Mouse (Mus musculus): ENCODE data around the gene Zmpste24.

Gene Zmpste24

DNA sequence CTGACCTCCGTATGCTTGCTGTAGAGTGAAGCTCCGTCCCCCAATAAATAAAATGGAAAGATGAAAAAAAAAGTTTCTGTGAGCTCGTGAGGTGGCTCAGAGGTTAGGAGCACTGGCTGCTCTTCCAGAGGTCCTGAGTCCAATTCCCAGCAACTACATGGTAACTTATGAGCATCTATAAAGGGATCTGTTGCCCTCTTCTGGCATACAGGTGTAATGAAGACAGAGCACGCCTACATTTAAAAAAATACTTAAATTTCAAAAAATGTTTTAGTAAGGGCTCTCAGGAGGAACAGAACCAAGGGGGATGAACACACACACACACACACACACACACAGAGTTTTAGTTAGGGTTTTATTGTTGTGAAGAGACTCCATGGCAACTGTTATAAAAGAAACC, 66.6 kb downstream of the Zmpste24 start:
- DNase-seq: no peak

DNA sequence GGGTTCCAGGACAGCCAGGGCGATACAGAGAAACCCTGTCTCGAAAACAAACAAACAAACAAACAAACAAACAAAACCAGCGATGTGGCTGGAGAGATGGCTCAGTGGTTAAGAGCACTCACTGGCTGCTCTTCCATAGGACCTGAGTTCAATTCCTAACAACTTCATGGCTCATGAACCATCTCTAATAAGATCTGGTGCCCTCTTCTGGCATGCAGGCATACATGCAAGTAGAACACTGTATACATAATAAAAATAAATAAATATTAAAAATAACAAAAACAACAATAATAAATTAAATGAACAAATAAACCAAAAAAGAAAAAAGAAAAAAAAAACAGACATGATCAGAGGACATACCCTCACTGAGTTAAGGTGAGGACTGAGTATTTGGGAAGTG, 68.4 kb downstream of the Zmpste24 start:
- no peak for DNase-seq

DNA sequence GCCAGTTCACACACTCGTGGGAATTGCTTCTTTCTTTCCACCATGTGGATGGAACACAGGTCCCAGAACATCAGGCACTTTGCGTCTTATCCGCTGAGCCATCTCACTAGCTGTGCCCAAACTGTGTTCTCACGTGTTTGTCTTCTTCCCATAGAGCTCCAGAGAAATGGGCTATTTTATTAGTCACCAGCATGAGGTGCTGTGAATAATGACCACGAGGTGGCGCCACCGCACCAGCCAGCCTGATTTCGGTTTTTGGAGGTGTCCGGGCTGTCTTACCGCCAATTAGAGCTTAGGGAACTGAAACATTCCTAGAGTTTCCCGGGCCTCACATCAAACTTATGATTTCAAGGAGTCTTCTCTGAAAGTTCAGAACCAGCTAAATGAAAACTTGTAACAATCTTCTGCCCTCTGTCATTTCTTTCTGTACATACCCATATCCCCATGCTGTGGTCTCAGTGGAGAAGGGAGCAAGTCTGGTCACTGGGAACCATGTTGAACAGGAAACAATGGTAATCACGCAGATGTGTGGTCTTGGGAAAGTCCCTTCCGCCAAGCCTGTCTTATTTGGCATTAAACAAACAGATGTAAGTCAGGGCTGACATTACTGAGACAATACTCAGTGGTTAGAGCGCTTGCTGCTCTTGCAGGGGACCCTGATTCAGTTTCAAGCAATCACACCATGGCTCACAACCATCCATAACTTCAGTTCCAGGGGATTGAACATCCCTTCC, 69.2 kb downstream of the Zmpste24 start:
- DNase-seq: peak; percentile 65 to 71

DNA sequence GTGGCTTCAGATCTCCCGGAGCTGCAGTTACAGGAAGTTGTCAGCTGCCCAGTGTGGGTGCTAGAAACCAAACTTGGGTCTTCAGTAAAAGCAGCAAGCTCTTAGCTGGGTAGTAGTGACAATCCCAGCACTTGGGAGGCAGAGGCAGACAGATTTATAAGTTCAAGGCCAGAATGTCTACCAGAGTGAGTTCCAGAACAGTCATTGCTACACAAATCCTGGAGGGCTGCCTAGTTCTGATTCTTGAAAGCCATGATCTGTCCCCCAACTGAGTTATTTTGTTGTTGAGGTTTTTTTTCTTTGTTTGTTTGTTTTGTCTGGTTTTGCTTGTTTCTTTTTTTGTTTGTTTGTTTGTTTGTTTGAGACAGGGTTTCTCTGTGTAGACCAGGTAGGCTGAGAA, 69.9 kb downstream of the Zmpste24 start:
- no peak for DNase-seq

DNA sequence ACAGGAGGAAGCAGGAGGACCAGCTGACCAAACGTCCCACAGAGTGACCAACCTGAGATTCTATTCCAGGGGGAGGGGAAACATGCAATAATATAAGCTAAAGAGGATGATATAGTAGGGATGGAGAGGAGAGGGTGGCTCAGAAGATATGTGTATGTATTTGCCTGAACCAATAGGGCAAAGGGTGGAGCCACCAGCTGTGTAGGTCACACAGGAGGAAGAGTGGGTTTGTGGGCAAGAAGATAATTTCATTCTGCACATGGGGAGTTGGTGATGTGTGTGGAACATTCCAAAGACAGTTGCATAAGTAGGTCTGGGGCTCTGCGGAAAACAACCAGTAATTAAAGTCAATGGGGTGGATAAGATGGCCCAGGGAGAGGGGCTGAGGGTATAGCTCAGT, 72.4 kb downstream of the Zmpste24 start:
- no peak for DNase-seq

DNA sequence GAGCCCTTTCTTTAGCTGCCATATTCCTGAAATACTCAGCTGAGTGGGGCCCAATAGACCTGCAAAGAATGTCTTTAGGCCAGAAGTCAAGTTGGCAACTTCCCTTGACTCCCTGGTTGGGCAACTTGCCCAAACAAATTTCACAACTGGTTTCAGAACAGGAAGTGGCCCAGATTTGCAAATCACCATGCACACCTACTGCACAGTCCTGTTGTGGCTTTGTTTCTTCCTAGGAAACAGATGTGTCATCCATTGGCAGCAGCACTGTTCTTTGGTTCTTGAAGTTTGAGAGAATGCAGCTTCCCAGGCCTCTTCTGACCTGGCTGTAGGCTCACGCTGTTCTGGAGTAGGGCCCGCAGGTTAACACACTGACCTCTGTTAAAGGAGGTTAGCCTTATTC, 74.1 kb downstream of the Zmpste24 start:
- peak; percentile 57 to 72 for DNase-seq

DNA sequence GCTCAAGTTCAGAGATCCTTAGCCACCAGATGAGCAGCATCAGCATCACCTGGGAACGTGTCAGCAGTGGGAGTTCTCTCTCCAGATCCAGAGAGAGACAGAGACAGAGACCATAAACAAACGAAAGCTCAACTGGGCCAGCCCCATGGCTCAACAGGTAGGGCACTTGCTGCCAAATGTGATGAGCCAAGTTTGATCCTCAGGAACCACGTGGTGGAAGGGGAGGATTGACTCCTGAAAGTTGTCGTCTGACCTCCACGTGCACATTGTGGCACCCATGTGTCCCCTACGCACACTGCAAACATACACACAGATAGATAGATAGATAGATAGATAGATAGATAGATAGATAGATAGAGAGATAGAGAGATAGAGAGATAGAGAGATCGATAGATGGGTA, 74.6 kb downstream of the Zmpste24 start:
- DNase-seq: no peak

DNA sequence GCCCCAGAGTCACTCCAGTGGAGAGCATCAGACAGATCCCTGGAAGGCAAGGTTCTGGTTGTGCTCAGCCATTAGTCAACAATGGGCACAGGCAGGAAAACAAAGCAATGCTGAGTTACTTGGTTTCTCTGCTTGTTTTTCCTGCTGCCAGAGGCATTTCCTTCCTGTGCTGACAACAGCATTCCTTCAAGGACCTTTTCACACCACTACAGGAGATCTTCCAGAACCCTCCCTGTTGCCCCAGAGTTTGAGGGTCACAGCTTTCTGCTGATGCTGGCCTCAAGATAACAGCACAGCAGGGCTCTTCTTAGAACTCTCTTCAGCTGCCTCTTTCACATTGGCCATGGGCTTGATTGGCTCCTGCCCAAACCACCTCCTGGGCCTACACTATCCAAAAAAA, 76.1 kb downstream of the Zmpste24 start:
- DNase-seq: peak; percentile 61 to 80

DNA sequence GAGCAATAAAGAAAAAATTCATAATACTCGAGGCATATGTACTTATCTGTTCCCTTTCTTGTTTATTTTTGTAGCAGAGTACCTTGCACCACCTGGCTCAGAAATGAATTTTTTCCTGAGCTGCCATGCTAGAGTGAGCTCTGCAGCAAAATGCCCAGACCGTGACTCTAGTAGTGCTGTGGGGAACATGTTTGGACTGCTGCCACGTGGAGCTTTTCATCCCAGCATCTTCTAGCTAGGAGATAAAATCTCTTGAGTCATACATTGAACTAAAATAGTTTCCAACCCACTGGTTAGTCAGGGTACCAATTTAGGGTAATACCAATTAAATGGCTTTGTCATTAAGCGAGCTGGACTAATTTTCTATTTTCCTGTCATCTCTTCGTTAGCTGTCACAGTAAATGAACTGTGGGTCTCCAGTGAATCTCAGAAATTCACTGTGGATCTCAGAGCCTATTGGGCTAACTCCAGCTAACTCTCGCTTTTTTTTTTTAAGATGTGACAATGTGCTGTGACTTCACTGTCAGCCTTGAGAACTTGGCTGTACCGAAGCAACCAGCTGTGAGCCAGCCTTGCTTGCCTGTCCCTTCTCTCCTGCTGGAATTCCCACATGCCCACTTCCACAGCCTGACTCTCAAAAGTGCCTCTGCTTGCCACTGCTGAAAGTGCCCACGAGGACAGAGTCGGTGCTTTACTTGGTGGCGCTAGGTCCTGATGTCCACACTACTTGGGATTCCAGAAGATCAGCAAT, 77.8 kb downstream of the Zmpste24 start:
- peak; percentile 45 to 66 for DNase-seq

DNA sequence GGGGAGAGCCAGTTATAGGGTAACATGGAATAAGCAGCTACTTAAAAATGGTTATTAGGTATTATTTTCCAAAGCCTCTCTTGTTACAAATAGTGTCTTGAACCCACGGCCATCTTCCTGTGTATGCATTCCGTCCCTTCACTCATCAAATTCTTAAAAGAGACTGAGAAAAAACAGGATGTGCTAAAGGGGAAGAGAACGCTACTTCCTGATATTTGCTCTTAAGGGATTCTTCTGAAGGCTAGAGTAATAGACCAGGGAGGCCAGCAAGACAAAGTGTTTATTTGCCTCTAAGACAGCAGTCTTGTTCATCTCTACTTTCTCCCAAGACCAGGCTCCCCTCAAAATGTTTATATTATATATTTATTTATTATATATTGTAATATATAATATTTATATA, 79.8 kb downstream of the Zmpste24 start:
- DNase-seq: no peak

DNA sequence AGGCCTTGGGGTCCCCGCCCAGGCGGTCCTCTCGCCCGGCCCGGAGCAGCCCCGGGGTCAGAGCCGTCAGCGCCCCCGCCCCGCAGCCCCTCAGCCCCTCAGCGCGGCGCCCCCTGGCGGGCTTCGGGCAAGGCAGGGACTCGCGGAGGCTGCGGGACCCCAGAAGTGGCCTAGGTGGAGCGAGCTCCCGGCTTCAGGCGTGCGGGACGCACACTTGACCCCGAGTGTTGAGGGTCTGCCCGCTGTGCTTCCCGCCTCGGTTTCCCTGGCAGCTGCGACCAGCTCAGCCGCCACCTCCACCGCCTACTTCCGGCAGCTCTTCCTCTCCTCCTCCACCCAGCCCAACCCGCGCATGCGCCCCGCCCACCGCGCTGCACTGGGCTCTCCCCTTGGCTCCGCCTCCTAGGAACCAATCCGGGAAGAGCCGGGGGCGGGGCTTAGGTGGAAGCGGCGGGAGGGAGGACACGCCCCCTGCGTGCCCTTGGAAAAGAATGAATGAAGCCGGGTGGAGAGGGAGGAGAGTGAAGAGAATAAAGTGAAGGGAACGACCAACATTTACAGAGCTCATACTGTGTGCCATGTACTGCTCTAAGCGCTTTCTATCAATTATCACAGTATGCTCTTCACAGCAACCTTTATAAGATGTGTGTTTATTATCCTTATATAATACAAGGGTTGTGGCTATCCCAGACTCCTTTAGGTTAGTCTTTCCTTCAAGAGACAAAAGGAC, 80.9 kb downstream of the Zmpste24 start, which contains the start of gene Smap2:
Gene Smap2 (minus strand): TSS at position 320 of the 730 bp plus-strand sequence.
- peak; percentile 99 for DNase-seq

DNA sequence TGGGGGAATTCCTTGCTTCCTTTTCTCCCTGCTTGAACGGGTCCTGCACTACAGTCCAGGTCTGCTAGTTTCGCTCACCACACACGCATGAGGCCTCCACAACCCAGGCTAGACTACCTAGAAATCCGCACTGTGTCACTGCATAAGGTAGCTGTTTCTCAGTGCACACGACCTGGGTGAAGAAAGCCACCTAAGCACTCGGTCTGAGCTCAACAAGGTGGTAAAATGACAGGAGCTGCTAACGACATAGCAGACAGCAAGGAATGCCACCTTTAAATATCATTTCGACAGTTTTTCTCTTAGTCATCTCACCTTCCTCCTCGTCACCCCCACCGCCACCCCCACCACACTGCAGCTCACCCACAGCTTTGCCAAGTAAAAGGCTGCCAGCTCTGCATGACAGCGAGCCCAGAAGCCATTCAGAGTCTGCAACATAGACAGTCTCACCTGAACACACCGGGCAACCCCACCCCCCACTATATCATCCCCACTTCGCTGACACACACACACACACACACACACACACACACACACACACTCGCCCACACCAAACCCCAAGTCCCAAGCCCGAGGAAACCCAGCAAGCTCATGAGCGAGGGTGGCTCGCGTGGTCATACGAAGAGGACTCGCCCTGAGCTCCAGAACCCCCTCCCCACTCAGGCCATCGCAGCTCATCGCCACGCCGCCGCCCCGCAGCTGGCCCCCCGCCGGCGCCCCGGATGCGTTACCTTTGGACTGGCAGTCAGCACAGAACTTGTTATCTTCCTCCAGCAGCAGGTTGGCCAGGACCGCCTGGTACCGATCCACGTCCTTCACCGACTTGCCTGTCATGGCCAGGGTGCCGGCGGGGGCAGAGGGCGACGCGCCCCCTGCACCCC, 81.8 kb downstream of the Zmpste24 start:
- peak; percentile 34 to 43 for DNase-seq

DNA sequence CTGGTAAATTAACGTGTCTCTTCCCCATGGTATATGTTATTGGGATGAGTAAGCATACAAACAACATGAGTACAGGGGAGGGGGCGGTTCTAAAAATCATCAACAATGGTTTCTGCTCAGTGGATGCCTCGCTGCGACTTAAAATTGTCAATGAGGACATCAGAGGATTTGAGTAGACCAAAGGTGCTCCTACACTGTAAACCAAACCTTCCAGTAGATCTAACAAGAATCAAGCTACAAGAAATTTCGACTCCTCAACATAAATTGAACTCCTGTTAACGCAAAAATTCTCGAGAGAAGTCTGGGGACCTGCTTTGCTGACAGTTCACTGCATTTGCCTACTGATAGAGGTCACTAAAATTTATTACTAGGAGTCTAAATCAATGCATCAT, 82.8 kb downstream of the Zmpste24 start:
- no peak for DNase-seq

DNA sequence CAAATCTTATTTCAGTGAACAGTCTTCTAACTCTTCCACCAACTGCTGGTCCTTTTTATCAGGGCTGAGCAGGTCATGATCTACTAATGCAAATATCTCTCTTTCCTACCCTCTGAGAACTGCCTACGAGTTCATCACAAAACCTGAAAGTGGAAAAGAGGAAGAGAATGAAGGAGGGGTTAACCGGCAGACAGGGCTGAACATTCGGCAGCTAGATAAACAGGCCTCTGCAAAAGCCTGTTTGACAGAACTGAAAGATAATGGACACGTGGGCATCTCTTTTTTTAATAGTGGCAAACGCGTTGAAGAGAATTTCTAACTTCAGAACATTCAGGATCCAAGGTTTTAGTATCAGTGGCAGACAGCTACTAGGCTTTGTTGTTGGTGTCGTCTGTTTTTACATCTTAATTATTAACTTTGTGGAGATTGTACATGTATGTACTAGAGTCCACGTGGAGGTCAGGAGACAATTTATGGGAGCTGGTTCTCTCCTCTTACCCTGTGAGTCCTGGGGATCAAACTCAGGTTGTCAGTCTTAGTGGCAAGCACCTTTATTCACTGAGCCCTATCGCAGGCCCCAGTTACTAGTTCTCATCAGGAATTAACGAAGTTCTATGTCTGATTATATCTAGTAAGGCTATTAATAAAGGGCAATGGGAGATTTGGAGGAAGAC, 83.3 kb downstream of the Zmpste24 start:
- no peak for DNase-seq

DNA sequence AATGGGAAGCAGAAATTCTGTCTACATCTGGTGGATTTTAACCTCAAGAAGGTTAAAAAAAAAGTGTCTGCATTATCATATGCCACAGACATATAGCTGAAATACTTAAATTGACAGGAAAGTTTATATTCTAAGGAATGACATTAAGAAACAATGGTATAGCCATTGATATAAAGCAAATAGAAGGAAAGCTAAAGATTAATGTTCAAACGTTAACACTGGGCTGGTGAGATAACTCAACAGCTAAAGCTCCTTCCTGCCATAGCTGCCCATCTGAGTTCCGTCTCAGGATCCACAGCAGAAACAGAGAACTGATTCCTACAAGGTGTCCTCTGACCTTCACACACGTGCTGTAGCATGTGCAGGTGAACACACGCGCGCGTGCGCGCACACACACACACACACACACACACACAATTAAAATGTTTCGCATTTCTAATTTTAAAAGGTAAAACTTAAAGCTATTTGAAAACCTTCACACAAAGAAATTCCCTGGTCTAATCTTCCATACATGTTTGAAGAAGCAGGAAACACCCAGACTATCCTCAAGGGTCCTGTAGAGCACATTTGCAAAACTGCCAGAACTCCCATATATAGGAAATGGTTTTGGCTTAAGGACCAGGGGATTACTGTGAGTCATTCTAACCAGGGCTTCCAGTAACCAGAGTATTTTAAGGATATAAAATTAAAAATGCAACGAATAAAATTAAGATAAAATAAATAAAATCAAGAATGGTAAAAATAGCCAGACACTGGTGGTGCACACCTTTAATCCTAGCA, 87.1 kb downstream of the Zmpste24 start:
- DNase-seq: no peak
